Mouse (Mus musculus) gonadal fat pad, adult 2 months (tissue): ENCODE data around the gene C1qc. TPM values are rescaled to one million over a fixed set of nuclear protein-coding genes. Genes with fewer than 3 reads are reported as not detected.

Source experiments
- DNase-seq: peaks from one replicate; pipeline ENCODE4 v3.0.0-alpha.2; 2012; ENCODE audit warnings: low read depth
- polyA plus RNA-seq: library from polyadenylated mRNA; depleted of rRNA; stranded (reverse); fragments of >200 nt; gene quantifications from 2 replicates; pipeline ENCODE4 v1.2.3, GENCODE M21; 2012

Gene C1qc
- polyA plus RNA-seq, 1 experiment = 179 TPM

GRCm38 (mm10) chr4:136895861-136896260, 3.0 kb upstream of the C1qc start:
- DNase-seq = no peak

DNA sequence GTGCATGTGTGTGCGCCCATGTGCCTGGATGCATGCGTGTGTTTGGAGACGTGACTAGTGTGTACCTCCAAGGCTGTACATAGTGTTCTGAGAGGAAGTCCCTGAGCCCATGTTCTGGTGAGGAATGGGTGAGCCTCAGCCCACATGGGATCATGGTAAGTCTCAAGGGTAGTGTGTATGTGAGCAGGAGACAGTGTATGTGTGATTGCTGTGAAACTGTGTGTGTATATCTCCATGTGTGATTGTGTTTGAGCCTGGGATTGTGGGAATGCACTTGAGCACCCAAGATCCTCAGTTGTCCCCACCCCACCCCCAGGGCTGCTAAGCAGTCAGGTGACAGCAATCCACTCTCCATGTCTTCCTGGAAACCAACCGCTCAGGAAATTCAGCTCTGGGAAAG, 2.0 kb upstream of the C1qc start:
- DNase-seq = no peak

DNA sequence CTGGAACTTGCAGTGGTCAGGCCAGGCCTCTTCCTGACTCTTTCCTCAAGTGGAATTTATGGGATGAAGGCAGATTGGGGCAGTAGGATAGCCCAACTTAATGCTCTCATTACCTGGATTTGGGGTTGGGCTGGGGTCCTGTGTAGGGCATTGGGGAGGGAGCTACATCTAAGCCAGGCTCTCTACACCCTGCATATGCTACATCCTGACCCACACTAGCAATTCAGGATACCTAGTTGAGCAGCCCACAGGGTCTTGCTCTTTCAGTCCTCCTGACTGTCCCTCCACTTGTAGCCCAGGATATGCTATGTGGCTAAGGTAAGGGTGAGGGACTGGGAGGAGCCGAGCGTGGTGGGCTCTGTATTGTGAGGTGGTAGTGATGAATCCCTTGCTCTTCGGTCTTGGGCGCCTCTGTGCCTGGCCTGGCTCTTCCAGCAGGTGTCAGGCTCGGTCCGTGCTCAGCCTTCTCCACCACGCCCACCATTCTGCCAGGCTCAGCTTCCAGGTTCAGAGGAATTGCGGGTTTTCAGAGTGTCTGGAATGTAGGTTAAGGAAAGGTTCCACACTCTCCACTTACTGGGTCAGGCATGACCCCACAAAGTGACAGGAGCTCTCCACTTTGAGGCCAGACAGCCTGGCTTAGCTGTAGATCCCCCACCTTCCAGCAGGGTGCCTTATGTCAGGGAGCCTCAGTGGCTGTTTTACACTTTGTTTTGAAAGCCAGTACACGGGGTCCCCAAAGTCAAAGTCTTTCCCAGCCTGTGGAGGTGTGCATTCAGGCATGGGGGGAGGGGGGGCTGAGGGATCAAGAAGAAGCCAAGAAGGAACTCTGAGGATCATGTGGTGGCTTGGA, 1.1 kb upstream of the C1qc start:
- no peak for DNase-seq

DNA sequence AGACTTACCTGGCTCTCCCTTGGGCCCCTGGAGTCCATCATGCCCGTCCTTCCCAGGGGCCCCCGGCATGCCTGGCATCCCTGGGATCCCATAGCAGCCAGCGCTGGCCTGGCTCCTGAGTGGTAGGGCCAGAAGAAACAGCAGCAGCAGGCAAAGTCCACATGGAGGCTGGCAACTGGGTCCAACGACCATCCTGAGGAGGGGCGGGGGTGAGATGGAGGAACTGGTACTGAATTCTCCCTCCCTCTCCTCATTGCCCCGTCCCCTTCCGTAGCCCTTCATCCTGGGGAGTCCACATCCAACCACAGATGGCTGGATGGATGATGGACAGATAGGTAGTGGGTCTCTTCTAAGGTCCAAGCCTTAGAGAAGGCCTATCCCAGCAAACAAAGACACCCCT, 494 bp downstream of the C1qc start:
- no peak for DNase-seq

DNA sequence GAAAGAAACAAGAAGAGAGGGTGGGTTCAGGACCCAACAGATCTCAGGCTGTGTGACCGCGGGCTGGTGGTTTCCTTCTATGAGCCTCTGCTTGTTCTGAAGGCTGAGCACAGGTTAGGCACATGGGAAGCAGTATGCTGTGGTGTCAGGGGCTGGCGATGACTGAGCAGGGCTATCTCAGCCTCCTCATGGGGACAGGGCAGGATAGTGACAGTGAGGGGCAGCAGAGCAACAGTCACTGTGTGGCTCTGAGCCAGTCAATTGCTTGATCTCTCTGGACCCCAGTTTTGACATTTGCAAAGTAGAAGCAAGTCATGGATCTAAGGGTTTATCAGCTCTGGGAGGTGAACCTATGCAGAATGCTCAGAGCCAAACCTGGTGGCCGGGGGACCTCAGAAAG, 1.8 kb downstream of the C1qc start:
- DNase-seq = no peak

GRCm38 (mm10) chr4:136889981-136890380, 2.9 kb downstream of the C1qc start:
- DNase-seq = no peak

GRCm38 (mm10) chr4:136887714-136888113, 5.2 kb downstream of the C1qc start:
- no peak for DNase-seq

- DNase-seq = no peak
These were observed 6.8 kb downstream of the C1qc start, which contains the start of gene C1qb for GRCm38 (mm10) chr4:136886101-136886500. Gene C1qb (minus strand): TSS chr4:136886187.

DNA sequence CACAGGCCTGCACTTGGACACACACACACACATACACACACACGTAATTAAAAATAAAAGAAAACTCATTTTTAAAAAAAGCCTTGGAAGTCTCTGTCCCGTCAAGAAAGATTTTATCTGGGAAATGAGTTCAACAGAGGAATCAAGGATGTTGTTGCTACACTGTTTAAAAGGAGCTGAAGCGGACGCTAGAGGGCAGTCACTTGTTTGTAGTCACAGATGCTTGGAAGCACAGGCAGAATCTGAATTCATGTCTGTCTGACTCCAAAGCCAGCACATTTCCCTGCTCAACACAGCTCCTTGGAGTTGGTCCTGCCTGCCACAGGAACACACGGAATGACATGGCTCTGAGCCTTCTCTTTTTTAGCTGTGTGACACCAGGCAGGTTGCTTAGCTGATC, 14.3 kb downstream of the C1qc start:
- no peak for DNase-seq

- DNase-seq = no peak
These were observed 14.7 kb downstream of the C1qc start for GRCm38 (mm10) chr4:136878171-136878570.

GRCm38 (mm10) chr4:136876971-136877370, 15.9 kb downstream of the C1qc start:
- DNase-seq = no peak

DNA sequence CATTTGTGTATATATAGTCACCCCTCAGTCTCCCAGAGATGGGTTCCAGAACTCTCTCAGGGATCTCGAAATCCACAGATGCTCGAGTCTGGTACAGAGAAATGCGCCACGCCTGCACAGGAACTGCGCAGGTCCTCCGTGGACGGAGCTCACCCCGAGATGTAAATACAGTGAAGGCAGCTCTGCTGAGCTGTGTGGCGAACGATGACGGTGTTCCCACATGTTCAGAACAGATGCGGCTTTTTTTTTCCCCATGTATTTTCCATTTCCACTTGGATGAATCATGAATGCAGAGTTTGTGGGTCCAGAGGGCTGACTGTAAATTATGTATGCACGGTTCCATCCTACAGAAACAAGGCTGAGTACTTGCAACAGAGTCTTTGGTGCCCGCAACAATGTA, 17.9 kb downstream of the C1qc start:
- no peak for DNase-seq

- no peak for DNase-seq
These were observed 24.5 kb downstream of the C1qc start for GRCm38 (mm10) chr4:136868371-136868770.

DNA sequence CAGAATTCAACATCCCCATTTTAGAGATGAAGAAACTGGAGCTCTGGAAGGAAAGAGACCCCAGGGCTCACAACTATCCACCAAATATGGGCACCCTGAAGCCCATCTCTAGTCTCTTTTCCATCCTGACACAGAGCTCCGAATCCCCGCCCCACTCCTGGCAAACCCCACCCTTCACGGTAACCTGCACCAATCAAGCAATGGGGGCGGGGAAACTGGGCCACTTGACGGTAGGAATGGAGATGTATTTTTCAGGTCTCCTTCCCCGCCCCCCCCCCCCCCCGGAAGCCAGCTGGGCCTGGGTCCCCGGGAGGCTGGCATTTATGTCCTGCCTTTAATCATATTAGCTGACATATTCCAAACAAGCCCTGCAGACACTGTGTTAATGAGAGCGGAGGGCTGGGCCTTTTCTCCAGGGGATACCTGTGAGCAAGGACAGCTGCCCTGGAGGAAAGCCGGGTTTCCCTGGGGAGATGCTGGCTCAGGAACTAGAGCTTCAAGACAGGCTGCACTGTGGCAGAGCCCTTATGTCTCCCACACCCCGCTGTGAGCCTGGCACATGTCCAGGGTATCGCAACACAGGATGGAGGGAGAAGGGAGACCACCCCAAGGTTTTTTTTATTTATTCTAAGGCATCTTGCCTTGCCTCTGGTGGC, 25.0 kb downstream of the C1qc start:
- no peak for DNase-seq

DNA sequence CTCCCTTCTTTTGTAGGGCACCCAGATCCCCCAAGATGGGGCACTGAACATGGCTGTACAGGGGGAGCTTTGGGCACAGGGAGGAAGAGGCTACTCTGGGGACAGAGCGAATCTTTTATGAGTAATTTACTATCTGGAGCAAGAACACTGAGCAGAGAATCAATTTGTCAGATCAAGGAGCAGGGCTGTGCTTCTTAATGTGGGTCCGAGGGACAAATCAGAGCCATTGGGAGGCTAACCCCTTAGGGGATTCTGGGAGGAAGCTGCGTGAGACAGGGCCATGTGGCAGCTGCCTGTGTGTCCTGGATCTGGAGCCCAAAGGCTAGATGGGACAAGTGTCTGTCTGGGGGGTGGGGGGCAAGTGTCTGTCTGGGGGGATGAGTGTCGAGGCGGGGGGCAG, 27.3 kb downstream of the C1qc start:
- no peak for DNase-seq

DNA sequence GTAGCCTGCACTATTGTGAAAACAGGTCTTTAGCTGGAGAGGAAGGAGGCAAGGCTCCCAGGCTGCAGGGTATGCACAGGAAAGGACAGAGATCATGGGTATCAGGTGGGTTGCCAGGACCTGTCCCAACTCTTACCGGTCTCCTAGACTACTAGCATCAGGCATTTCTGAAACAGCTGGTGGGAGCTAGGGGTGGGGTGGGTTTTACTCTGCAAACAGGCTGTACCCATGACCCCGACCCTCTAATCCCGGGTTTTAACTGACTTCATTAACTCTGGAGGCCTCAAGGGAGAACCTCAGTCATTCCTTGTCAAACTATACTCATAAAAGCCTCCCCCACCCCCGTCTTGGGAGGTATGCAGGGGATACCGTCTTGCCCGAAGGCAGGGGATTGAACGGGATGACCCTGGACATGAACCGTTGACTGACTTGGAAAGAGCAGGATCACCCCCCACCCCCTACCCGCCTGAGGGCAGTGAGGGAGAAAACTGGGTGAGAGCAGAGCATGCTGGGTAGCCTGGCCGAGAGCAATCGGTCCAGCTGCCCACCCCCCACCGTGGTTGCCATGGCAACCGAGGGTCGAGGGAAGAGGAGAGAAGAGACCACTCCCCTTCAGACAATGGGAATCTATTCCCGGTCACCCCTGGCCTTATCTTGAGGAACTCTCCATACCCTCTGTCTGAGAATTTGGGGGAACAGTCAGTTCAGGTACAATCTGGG, 28.0 kb downstream of the C1qc start:
- no peak for DNase-seq

DNA sequence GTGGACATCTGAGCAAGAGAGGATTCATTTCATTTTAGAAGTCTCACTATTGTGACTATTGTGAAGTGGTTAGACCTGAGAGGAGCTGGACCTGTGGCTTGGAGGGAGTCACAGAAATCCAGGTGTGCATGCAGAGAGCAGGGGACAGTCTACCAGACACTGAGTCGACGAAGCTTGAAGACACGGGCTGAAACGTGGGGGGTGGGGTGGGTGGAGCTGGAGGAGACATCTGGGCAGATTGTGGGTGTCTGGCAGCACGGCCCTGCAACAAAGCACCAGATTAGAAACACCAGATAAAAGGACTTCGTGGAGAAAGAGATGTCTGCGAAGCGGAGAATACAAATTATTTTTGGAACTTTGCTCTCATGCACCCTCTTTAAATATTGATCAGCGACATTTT, 29.3 kb downstream of the C1qc start:
- no peak for DNase-seq

- DNase-seq = no peak
These were observed 30.5 kb downstream of the C1qc start for GRCm38 (mm10) chr4:136862411-136862810.

GRCm38 (mm10) chr4:136861806-136862205, 31.1 kb downstream of the C1qc start:
- DNase-seq = no peak

DNA sequence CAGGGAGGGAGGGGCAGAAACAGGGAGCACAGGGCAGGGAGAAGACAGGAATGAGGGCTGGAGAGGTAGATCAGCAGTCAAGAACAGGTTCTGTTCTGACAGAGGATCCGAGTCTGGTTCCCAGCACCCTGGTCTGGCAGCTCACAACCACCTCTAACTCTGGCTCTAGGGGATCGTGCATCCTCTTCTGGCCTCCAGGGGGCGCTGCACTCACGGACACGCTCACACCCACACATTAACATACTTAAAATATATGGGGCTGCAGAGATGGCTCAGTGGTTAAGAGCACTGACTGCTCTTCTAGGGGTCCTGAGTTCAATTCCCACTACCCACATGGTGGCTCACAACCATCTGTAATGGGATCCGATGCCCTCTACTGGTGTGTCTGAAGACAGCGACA, 32.8 kb downstream of the C1qc start:
- DNase-seq = no peak

GRCm38 (mm10) chr4:136855081-136855480, 37.8 kb downstream of the C1qc start:
- DNase-seq = no peak

DNA sequence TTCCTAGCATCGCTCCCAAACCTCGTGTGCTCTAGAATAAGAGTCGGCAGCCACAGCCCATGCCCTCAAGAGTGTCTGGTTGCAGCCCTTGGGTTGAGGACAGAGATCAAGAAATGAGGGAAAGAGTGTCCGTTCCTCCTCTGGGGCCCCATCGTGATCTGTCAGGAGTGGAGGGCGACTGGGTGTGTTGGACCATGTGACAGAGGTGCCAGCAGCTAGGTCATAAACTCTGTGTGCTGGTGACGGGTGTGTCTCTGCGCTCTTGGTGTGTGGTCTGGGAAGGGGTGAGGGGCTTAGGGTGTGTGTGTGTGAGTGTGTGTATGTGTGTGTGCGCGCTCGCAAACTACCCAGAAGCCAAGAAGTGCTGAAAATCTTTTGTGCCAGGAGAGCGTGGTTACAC, 39.9 kb downstream of the C1qc start:
- DNase-seq = no peak

DNA sequence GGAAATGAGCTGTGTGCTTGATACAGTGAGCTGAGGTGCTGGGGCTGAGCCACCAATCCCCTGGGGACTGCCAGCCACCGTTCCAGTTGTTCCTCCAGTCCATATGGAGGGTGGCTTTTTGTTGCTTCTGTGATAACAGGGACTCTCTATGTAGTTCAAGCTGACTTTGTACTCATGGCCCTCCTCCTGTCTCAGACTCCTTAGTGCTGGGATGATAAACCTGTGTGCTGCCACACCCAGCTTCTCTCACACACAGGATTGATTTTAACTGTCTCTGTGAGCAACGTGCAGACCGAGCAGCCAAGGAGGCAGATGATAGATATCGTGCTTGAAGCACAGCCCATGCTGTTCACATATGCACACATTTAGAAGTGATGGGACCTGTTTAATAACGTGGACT, 40.7 kb downstream of the C1qc start:
- no peak for DNase-seq
